Mouse (Mus musculus) hindbrain, embryonic 13.5 days (tissue): ENCODE measurements around the gene Kcnd2. TPM values are rescaled to one million over a fixed set of nuclear protein-coding genes. Genes with fewer than 3 reads are reported as not detected.
A peak's percentile ranks its signal among the peaks of the same experiment; 100 is the strongest.

Experiments used
- ATAC-seq: fragments of 200-750 bp; cut with Nextera tagmentation; 2 replicates; pipeline ENCODE4 v1.8.0; 2017; ENCODE audit warnings: moderate TSS enrichment; ENCODE audit not compliant: low FRiP score
- H3K27ac ChIP-seq: fragments of 300-500 bp; sonication (generic); 2 replicates; pipeline ENCODE4 v1.5.1; 2015; ENCODE audit warnings: inconsistent platforms, mild to moderate bottlenecking, moderate library complexity
- H3K27me3 ChIP-seq: fragments of 300-500 bp; sonication (generic); 2 replicates; pipeline ENCODE4 v1.6.1; 2015; ENCODE audit warnings: mild to moderate bottlenecking, inconsistent platforms
- H3K36me3 ChIP-seq: fragments of 300-500 bp; sonication (generic); 2 replicates; pipeline ENCODE4 v1.6.1; 2015; ENCODE audit warnings: mild to moderate bottlenecking, inconsistent platforms
- H3K4me1 ChIP-seq: fragments of 300-500 bp; sonication (generic); replicated peaks from 2 replicates; pipeline ENCODE4 v1.6.1; 2015; ENCODE audit warnings: inconsistent platforms
- H3K4me2 ChIP-seq: fragments of 300-500 bp; sonication (generic); 2 replicates; pipeline ENCODE4 v1.6.1; 2015; ENCODE audit warnings: inconsistent platforms, mild to moderate bottlenecking, moderate library complexity
- H3K4me3 ChIP-seq: fragments of 300-500 bp; sonication (generic); 2 replicates; pipeline ENCODE4 v1.5.1; 2015; ENCODE audit warnings: mild to moderate bottlenecking, inconsistent platforms
- H3K9ac ChIP-seq: fragments of 300-500 bp; sonication (generic); 2 replicates; pipeline ENCODE4 v1.6.1; 2015; ENCODE audit warnings: mild to moderate bottlenecking, inconsistent platforms
- H3K9me3 ChIP-seq: fragments of 300-500 bp; sonication (generic); 2 replicates; pipeline ENCODE4 v1.6.1; 2016; ENCODE audit warnings: inconsistent platforms
- WGBS: fragments of 180-500 bp; shearing (Covaris S2); methylation state at CpG from one replicate; pipeline ENCODE4 v1.1.7; 2015; 5-methylcytosine and 5-hydroxymethylcytosine counted together
- polyA plus RNA-seq: library from polyadenylated mRNA; unstranded; fragments of >200 nt; fragmentation: Nextera tagmentation; extraction: Ambion mirVana; gene quantifications from 2 replicates; pipeline ENCODE4 v1.2.1, GENCODE M21; 2015

Kcnd2 gene
- polyA plus RNA-seq, 1 experiment from 2014 or later: 11.3 TPM

GRCm38 (mm10) chr6:21740606-21741005, 525.3 kb downstream of the Kcnd2 start:
- H3K4me3 ChIP-seq: no peak overlapping the region
- H3K9ac ChIP-seq: no peak overlapping the region
- WGBS: 62% methylated on average over 2 of the region's 2 CpGs
- H3K27ac ChIP-seq: no peak overlapping the region
- no peaks in the 10 kb centered on the region for H3K4me1 ChIP-seq
- H3K4me2 ChIP-seq: no peak overlapping the region
- H3K9me3 ChIP-seq: no peaks in the 10 kb centered on the region
- H3K36me3 ChIP-seq: no peaks in the 10 kb centered on the region
- no peaks in the 10 kb centered on the region for H3K27me3 ChIP-seq
- no peak for ATAC-seq

DNA sequence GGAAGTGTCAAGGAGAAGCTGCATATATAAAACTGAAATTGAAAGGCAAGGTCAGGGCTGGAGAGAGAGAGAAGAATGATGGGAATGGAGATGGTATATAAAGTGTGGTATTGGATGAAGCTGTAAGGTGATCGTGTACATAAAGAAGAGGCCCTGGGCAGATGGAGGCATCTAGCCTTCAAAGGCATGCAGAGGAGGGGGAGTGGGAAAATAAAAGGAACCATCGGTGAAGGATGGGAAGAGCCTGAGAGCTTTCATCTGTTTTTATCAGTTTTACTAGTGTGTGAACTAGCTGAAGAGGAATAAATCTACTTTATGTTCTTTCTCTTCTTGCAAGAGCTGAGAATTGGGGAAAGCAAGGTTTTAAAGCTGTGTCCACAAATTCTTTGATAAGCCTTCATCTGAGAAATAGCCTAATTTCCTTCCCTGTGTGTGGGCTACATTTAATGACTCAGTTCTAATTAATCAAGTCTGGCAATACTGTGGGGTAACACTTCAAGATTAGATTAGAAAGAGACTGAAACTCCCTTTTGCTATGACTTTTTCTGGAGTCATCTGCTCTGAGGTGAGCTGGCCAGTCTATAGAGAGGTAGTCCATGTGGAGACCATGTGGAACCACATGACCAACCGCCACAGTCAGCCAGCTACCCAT, 529.4 kb downstream of the Kcnd2 start:
- Histone ChIP-seq H3K27me3 (no peaks in the 10 kb centered on the region), H3K9ac (no peak overlapping the region)

DNA sequence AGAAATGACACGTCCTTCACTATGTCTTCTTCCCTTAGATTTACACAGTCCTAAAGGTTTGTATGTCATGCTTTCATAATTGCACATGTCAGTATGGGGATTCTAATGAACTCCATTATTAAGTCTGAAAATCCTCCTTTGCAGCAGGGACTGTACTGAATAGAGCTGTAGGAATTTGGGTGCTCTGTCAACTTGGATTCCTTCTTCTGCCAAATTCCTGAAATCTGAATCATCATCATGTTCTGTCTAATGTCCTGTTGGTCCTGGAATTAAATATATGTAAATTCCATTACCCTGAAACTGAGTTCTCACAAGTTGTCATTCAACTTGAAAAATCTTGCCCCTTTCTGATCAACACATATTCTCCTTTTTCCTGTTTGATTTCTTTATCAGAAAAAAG, 532.2 kb downstream of the Kcnd2 start:
- Histone ChIP-seq H3K4me3 (no peak overlapping the region), H3K4me1 (no peaks in the 10 kb centered on the region), H3K36me3 (no peaks in the 10 kb centered on the region), H3K9me3 (no peaks in the 10 kb centered on the region), H3K27ac (no peak overlapping the region), H3K27me3 (no peaks in the 10 kb centered on the region), H3K4me2 (no peak overlapping the region), H3K9ac (no peak overlapping the region)
- 86% methylated on average over 1 of the region's 1 CpGs for WGBS
- ATAC-seq: no peak

More for the DNA sequence above, 529.4 kb downstream of the Kcnd2 start:
- Histone ChIP-seq H3K4me1 (no peaks in the 10 kb centered on the region), H3K36me3 (no peaks in the 10 kb centered on the region), H3K9me3 (no peaks in the 10 kb centered on the region), H3K27ac (no peak overlapping the region), H3K4me2 (no peak overlapping the region), H3K4me3 (no peak overlapping the region)
- no peak for ATAC-seq
- 87% methylated on average over 3 of the region's 3 CpGs for WGBS

GRCm38 (mm10) chr6:21767787-21768221, 552.5 kb downstream of the Kcnd2 start:
- peak; percentile 73 for ATAC-seq
- H3K9me3 ChIP-seq: no peaks in the 10 kb centered on the region
- no peak overlapping the region for H3K9ac ChIP-seq
- H3K36me3 ChIP-seq: peaks cover 5% of the 10 kb centered on the region
- H3K4me1 ChIP-seq: no peaks in the 10 kb centered on the region
- no peaks in the 10 kb centered on the region for H3K27me3 ChIP-seq
- H3K4me2 ChIP-seq: peak overlapping the region; percentile 20
- WGBS: 56% methylated on average over 12 of the region's 12 CpGs
- H3K27ac ChIP-seq: no peak overlapping the region
- H3K4me3 ChIP-seq: peak overlapping the region; percentile 3; the same call in 1 of the 2 replicates

DNA sequence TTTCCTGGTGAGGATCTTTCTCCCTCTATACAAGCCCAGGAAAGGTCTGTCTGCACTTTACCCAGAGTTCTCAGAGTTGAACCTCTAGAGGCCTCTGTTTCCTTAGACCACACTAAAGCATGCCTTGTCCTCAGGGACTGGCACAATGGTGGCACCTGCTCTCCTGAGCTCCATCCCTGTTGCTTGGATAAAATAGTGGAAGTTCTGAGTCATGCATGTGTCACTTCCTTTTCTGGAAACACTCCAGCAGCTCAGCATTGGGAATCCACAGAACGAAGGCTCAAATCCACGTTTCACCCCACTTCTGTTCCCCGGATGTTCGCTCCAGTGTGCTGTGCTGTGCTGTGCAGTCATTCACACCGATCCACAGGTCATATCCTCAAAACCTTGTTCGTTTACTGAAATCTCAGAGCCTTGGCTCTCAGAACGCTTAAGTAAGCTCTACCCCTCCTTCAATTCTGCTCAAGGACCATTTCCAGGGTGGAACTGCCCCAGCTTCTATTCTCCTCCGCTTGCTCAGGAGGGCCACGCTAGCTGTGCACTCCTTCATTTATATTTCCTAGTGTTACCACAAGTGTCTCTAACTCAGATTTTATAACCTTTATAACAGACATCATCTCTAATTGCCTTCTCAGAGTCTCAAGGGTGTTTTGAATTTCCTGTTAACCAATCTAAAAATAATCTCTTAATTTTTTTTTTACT, 553.6 kb downstream of the Kcnd2 start:
- ATAC-seq: no peak
- Histone ChIP-seq H3K27ac (no peak overlapping the region), H3K4me3 (no peak overlapping the region), H3K36me3 (peaks cover 5% of the 10 kb centered on the region), H3K27me3 (no peaks in the 10 kb centered on the region), H3K4me2 (no peak overlapping the region), H3K4me1 (no peaks in the 10 kb centered on the region), H3K9me3 (no peaks in the 10 kb centered on the region), H3K9ac (no peak overlapping the region)
- 93% methylated on average over 9 of the region's 9 CpGs for WGBS

- Histone ChIP-seq H3K9me3 (no peaks in the 10 kb centered on the region), H3K27ac (no peak overlapping the region), H3K4me1 (no peaks in the 10 kb centered on the region), H3K9ac (no peak overlapping the region), H3K36me3 (peaks cover 5% of the 10 kb centered on the region), H3K4me3 (no peak overlapping the region), H3K4me2 (no peak overlapping the region), H3K27me3 (no peaks in the 10 kb centered on the region)
- ATAC-seq: no peak
- WGBS: 97% methylated on average over 1 of the region's 1 CpGs
These were observed 554.1 kb downstream of the Kcnd2 start for GRCm38 (mm10) chr6:21769447-21769809.

DNA sequence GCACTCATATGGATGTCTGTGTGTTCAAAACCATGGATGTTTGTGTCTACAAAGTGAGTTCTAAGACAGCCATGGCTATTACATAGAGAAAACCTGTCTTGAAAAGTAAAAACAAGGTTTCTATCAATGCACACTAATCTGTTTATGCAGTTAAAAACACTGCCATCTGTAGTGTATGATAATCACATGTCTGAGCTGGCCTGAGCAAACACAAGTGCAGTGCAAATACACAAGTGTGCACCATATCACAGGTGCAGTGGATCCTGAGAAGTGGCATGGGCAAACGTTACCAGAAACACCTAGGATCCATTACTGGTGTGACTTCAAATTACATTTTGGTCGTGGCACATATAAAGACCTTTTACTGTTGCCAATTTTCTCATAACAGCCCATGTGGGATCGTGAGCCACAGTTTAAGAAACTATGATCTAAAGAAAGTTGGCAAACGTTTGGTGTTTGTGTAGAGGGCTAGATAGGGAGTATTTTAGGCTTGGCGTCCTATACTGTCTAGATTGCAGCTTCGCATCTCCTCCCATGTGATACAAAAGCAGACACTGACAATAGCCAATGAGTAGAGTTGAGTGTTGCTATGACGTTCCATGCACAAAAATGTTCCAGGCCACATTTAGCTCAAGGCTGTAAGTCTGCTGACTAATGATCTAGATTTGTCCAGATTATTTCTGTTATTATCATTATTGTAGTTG, 559.1 kb downstream of the Kcnd2 start:
- no peaks in the 10 kb centered on the region for H3K27me3 ChIP-seq
- no peak overlapping the region for H3K4me2 ChIP-seq
- H3K27ac ChIP-seq: no peak overlapping the region
- H3K9me3 ChIP-seq: no peaks in the 10 kb centered on the region
- WGBS: 88% methylated on average over 7 of the region's 7 CpGs
- H3K4me3 ChIP-seq: no peak overlapping the region
- ATAC-seq: no peak
- H3K36me3 ChIP-seq: peaks cover 5% of the 10 kb centered on the region
- H3K4me1 ChIP-seq: no peaks in the 10 kb centered on the region
- no peak overlapping the region for H3K9ac ChIP-seq
